Mouse (Mus musculus) kidney, adult 2 months (tissue): ENCODE measurements around the gene Ankrd11.

Source experiments
- CTCF ChIP-seq: fragments of 200-500 bp; conservative IDR thresholded peaks from 2 replicates; pipeline ENCODE4 v1.5.1; 2011; ENCODE audit warnings: low read depth, mild to moderate bottlenecking, control low read depth, low read length, moderate library complexity, mixed read lengths; ENCODE audit not compliant: insufficient read depth, insufficient read length
- POLR2A ChIP-seq: fragments of 200-500 bp; IDR thresholded peaks from one replicate; pipeline ENCODE4 v1.6.1; 2011; ENCODE audit warnings: low read depth, low read length, control low read depth

DNA sequence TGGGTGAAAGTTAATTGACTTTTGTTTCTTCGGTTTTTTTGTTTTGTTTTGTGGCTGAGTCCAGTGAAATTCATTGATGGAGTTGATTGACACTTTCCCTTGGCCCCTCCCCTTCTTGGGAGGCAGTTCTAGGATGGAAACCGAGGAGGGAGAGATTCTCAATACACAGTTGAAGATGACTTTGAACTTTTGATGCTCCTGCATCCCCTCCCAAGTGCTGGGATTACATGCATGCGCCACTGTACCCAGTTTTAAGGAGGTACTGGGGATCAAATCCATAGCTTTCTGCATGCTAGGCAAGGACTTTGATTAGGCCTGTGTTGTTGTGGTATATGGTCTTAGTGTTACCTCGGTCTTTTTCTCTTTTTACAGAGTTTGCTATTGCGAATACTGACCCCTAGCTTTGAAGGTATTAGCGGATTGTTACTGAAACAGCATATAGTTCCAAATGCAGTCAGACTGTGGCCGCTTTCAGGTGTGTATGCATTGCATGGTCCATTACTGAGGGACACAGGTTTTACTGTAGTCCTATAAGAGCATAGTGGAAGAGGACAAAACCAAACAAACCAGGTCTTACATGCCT lies 24.1 kb upstream of the Ankrd11 start:
- no peak for TF ChIP-seq CTCF
- no peak for TF ChIP-seq POLR2A
